Mouse (Mus musculus) frontal cortex, postnatal 14 days (tissue): ENCODE data around the gene Knl1.
"Not testable (repeated sequence)": the region's sequence is repeated elsewhere in the genome, so short reads cannot be mapped to it uniquely, and the experiment has no call there.

Experiments used
- DNase-seq, 2 experiments: peaks; one replicate each; pipeline ENCODE4 v3.0.0; 2022; ENCODE audit warnings: low spot score in 2 of 2

The Knl1 gene

GRCm38 (mm10) chr2:119046649-119047611 is at the start of gene Knl1:
Knl1 (plus strand) TSS chr2:119047119.
- peak; percentile 94 to 99 for DNase-seq

GRCm38 (mm10) chr2:118998115-118998866 is 48.6 kb upstream of the Knl1 start:
- no peak for DNase-seq

- no peak for DNase-seq
These were observed 47.8 kb upstream of the Knl1 start for GRCm38 (mm10) chr2:118999025-118999639.

GRCm38 (mm10) chr2:119006886-119007285 is 40.0 kb upstream of the Knl1 start:
- DNase-seq = no peak

GRCm38 (mm10) chr2:119009376-119009775 is 37.5 kb upstream of the Knl1 start:
- DNase-seq = no peak

- no peak for DNase-seq
These were observed 31.9 kb upstream of the Knl1 start for GRCm38 (mm10) chr2:119014989-119015388.

GRCm38 (mm10) chr2:119015604-119016180 is 31.2 kb upstream of the Knl1 start:
- no peak for DNase-seq

GRCm38 (mm10) chr2:119016312-119016711 is 30.6 kb upstream of the Knl1 start:
- DNase-seq = not testable (repeated sequence)

- DNase-seq = no peak
These were observed 29.3 kb upstream of the Knl1 start for GRCm38 (mm10) chr2:119017647-119018046.

GRCm38 (mm10) chr2:119018391-119019122 is 28.4 kb upstream of the Knl1 start:
- DNase-seq = no peak

- DNase-seq = no peak
These were observed 27.8 kb upstream of the Knl1 start for GRCm38 (mm10) chr2:119019131-119019530.

- no peak for DNase-seq
These were observed 27.4 kb upstream of the Knl1 start for GRCm38 (mm10) chr2:119019538-119019937.

- no peak for DNase-seq
These were observed 23.7 kb upstream of the Knl1 start for GRCm38 (mm10) chr2:119023154-119023660.

GRCm38 (mm10) chr2:119024536-119025238 is 22.2 kb upstream of the Knl1 start:
- DNase-seq = no peak

GRCm38 (mm10) chr2:119025239-119025616 is 21.7 kb upstream of the Knl1 start:
- DNase-seq = no peak

GRCm38 (mm10) chr2:119026951-119027350 is 20.0 kb upstream of the Knl1 start:
- no peak for DNase-seq

GRCm38 (mm10) chr2:119028941-119029551 is 17.9 kb upstream of the Knl1 start, which contains the start of gene Ccdc32:
Ccdc32 (minus strand) TSS chr2:119029393.
- peak; percentile 90 to 92 for DNase-seq

- no peak for DNase-seq
These were observed 14.7 kb upstream of the Knl1 start for GRCm38 (mm10) chr2:119032191-119032590.

- peak; percentile 82 to 91 for DNase-seq
These were observed 12.1 kb upstream of the Knl1 start, which contains the start of gene Rpusd2 for GRCm38 (mm10) chr2:119034656-119035396. Rpusd2 (plus strand) TSS chr2:119034790.
